Mouse (Mus musculus) ZHBTc4 (cell line): ENCODE data around the gene Asb11.

Experiments used
- DNase-seq: peaks from one replicate; pipeline ENCODE4 v3.0.0-alpha.2; 2011; ENCODE audit warnings: low read depth, low spot score

The Asb11 gene

DNA sequence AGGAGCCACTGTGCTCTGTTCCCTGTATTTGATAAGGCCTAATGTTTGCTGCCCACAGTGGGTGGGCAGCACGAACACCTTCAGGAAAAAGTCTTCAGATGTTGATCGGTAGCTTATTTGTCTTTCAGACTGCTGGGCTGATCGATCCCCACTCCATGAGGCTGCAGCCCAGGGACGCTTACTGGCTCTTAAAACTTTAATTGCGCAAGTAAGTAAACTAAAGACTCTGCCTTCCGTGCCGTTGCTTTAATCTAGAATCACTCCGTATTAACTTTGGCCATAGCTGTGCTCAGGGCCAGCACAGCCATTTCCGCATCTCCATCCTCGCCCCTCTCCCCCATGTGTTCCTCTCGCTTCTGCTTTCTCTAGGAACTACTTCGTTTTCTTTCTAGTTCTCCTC is 8.8 kb downstream of the Asb11 start:
- DNase-seq, result no peak

DNA sequence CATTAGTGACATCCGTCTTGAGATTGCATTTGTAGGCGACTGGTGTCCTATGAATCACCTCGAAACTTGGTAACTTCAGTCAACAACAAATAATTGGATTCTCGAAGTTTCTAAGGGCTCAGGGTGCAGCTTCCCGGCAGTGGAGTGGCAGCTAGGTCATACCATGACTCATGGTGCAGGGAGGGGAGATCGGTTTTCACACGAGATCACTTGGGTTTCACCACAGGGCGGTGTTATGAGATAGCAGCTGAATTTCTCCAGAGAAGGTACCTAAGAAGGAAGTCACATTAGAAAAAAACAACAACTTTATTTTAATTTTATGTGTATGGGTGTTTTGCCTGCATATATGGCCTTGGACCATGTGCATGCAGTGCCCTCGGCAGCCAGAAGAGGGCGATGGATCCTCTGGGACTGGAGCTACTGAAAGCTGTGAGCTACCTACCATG is 9.3 kb downstream of the Asb11 start:
- DNase-seq, result peak; percentile 56

DNA sequence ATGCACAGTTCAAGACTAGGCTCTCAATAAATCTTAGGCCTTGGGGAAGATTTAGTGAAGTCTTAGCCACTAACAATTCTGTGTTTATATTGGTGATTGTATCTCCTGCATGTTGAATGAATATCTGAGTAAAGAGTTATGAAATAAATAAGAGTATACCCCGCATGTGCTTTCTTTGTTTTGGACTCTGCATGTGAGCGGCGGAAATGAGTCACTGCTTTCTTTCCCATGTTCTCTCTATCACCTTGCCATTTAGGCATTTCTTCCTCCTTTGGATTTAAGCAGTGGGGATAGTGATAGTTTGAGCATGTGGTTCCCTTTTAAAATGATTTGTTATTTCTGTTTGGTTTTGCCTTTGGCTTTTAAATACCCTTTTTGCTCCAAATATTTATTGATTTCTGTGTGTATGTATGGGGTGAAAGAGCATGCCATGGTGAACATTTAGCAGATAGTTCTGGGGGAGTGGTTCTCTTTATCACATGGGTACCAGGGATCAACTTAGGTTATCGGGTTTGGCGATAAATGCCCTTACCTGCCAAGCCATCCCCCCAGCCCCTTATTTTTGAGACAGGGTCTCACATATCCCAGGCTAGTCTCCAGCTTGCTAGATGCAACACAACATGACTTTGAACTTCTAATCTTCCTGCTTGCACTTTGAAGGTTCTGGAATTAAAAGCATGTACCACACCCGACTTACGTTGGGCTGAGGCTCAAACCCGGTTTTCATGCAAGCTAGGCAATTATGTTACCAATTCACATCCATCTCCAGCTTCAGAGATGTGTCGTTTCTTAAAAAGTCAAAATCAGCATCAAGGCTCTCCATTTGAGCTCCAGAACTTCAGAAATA is 10.3 kb downstream of the Asb11 start:
- DNase-seq, result no peak

DNA sequence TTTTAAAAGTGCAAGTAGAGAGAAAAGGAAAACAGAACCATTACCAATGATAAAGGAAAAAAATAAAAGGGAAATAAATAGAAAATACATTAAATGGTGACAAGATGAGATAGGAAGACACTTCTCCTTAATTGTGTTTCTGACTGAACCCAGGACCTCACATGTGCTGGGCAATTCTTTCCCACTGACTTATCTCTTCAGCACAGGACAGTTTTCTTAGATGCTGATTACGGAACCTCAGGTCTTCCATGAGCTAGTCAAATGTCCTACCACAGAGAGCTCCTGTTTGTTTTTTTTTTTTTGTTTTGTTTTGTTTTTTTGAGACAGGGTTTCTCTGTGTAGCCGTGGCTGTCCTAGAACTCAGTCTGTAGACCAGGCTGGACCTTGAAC is 10.9 kb downstream of the Asb11 start:
- no peak for DNase-seq

DNA sequence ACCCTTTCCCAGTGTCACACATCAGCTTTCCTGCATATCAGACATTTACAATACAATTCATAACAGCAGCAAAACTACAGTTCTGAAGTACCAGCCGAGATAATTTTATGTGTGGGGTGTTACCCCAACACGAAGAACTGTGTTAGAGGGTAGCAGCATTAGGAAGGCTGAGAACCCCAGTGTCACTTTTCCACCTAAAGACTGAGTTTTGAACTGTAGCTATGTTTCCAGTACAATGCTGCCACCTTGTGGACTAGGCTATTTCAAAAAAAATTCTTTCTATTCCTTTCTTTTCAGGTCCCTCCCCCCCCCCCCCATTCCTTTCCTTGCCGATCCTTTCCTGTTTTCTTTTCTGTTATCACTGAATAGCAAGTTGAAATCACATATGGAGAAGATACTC is 12.4 kb downstream of the Asb11 start:
- DNase-seq, result peak; percentile 63

DNA sequence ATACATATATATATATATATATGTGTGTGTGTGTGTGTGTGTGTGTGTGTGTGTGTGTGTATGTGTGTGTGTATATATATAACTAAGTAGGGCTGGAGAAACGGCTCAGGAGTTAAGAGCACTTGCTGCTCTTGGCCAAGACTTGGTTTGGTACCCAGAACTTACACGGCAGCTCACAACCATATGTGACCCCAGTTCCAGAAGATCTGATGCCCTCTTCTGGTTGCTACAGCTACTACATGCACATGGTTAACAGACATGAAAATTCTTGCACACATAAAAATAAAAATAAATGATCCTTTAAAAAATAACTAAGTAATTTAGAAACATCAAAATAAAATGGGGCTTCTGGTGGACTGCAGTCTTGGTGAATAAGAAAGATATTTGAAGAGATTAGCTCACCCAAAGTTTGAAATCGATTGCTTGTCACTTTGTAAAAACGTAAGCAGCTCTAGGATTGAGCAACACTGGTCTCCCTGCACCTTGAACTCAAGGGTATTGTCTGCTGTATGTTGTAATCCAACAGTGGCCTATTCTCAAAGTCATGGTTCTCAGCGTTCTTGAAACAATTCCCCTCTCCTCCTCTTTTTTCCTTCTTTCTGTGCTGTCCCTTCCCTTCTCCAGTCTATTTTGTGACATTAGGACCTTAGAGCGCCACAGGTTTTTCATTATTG is 22.5 kb downstream of the Asb11 start:
- no peak for DNase-seq

DNA sequence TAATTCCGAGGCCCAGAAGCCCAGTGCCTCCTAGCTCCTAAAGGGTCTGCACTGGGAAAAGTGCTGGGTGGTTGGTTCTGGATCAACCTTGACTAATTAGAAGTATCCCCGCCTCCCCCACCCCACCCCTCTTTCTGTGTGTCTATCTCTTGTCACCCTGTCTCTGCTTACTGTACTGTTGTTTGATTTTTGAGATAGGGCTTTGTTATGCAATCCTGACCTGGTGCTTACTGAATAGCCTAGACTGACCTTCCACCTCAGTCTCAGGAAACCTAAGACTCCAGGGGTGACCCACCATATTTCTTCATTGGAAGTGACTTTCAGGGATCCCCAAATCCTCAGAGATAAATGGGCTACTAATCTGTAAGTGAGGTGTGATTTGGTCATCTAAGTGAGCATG is 65.5 kb downstream of the Asb11 start:
- DNase-seq, result peak; percentile 6

DNA sequence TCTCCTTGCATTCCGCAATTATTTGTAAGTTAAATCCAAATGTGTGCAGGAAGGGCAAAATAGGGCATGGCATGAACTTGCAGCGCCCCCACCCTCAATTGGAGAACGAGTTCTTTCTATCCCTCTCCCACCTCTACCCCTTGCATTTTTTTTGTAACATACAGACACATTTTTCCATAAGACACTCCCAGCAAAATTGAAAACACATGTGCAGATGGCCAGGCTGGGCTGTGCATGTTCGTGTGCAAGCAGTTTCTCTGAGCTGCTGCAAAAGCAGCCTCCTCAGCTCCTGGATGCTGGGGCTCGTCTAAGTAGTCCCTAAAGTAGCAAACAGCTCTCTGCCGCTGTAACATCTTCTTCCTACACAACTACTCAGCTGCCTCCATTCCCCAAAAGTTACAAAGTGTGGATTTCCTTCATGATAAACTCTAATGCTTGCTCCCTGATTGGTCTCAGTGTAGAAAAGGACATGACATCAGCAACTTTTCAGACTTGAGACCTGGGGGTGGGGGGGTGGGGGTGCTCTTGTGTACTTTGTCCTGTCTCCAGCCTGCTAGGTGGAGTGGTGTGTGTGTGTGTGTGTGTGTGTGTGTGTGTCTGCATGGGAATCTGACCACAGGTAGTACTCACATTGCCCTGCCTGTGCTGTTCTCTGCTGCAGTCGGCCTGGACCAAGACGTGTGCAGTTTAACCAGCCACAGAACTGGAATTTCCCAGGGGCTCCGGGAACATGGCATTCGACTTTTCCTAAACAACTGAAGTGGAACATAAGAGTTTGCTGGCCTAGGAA is 69.1 kb downstream of the Asb11 start, which contains the start of gene Asb9:
Gene Asb9, plus strand, starts transcription at position 619 of the 790 bp plus-strand sequence.
- DNase-seq, result no peak

DNA sequence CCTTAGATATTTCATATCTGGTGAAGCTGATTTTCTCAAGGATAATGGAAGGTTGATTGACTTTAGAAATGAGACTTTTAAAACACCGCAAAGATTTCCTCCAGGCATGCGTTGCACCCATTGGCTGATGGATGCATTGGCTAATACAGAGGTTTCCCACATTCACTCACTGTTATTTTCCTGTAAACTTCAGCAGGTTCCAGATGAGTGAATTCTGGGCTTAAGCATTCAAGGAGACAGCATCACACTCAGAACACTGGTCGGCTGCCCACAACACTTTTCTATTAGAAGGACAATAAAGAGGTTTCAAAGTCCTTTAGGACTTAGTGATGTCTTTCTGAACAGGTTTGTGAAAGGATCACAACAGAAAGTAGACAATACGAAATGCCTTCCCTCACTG is 70.3 kb downstream of the Asb11 start:
- no peak for DNase-seq

DNA sequence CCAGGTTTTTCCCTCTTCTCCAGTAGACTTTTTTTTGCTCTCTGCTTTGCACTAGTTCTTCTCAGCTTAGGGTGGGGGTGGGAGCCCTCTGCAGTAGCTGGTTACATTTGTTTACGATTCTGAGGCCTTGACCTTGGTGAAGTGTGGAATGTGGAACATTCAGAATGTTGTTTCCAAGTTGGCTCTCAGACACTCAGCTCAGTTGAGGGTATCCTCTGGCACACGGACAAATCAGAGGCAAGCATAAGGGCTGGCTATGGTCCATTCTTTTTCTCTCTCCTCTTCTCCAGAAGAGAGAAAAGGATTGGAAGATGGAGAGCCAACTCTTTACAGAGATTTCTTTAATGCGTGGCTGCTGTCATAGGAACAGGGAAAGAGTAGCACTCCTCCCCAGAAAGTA is 71.9 kb downstream of the Asb11 start:
- peak; percentile 30 for DNase-seq
